Mouse (Mus musculus): ENCODE results near the gene Nrxn2.

DNA sequence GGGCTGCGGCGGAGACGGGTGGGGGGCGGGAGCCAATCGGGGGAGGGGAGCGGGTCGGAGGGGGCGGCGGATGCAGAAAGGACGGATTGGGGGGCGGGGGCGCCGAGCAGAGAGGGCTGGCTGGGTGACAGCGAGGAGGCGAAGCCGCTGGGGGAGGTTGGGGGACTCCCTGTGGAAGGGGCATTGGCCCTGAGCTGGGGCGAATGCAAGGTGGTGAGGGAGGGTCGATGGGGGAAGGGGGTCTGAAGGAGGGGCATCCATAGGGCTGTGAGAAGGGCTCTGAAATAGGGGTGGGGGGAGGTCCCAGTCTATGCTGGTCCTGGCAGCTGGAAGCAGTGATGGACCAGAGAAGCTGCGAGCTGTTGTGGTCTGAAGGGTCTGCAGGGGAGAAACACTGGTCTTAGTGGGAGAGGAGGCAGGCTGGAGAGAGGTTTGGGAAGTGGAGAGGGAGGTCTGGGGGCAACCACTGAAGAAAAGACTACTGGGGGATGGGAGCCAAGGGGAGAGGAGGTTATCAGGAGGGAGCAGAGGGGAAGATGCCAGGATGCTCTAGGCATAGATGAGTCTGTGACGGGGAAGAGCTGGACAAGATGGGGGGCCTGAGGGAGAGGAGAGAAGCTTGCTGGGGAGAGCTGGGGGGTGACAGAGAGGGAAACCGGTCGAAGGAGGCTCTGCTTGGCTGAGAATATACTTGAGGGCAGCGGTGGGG lies 607 bp downstream of the Nrxn2 start:
- TF ChIP-seq CTCF (IDR thresholded peaks at IDR 0.05; ENCODE audit: insufficient read depth, low read length) (no peak), POLR2A (IDR thresholded peaks at IDR 0.05; ENCODE audit: borderline replicate concordance, extremely low read depth, low read depth, low read length) (no peak)

Data from lung, adult 2 months (tissue).